Mouse (Mus musculus) stomach, embryonic 16.5 days (tissue): ENCODE results near the gene Mrap2. TPM values are rescaled to one million over a fixed set of nuclear protein-coding genes. Genes with fewer than 3 reads are reported as not detected.

Experiments
- ATAC-seq: fragments of 200-750 bp; cut with Nextera tagmentation; 2 replicates; pipeline ENCODE4 v1.8.0; 2017; ENCODE audit warnings: moderate number of reproducible peaks, moderate TSS enrichment; ENCODE audit not compliant: insufficient read depth, low FRiP score
- H3K27ac ChIP-seq: fragments of 300-500 bp; sonication (generic); 2 replicates; pipeline ENCODE4 v1.5.1; 2014; ENCODE audit warnings: low read length
- H3K27me3 ChIP-seq: fragments of 300-500 bp; sonication (generic); 2 replicates; pipeline ENCODE4 v1.6.1; 2014; ENCODE audit warnings: low read length, control low read depth, mixed read lengths; ENCODE audit not compliant: control insufficient read depth, insufficient read depth
- H3K36me3 ChIP-seq: fragments of 300-500 bp; sonication (generic); 2 replicates; pipeline ENCODE4 v1.6.1; 2014; ENCODE audit warnings: low read length; ENCODE audit not compliant: control insufficient read depth, insufficient read depth
- H3K4me1 ChIP-seq: fragments of 300-500 bp; sonication (generic); 2 replicates; pipeline ENCODE4 v1.6.1; 2014; ENCODE audit warnings: low read length, control low read depth, mixed read lengths; ENCODE audit not compliant: control insufficient read depth, insufficient read depth
- H3K4me2 ChIP-seq: fragments of 300-500 bp; sonication (generic); 2 replicates; pipeline ENCODE4 v1.6.1; 2014; ENCODE audit warnings: low read depth, low read length, mixed read lengths
- H3K4me3 ChIP-seq: fragments of 300-500 bp; sonication (generic); replicated peaks from 2 replicates; pipeline ENCODE4 v1.5.1; 2014; ENCODE audit warnings: mild to moderate bottlenecking, low read length
- H3K9ac ChIP-seq: fragments of 300-500 bp; sonication (generic); 2 replicates; pipeline ENCODE4 v1.6.1; 2014; ENCODE audit warnings: low read length
- H3K9me3 ChIP-seq: fragments of 300-500 bp; sonication (generic); replicated peaks from 2 replicates; pipeline ENCODE4 v1.6.1; 2016; ENCODE audit warnings: low read length, control low read depth; ENCODE audit not compliant: control insufficient read depth
- WGBS: fragments of 180-500 bp; shearing (Covaris S2); extraction: QIAGEN DNeasy Blood & Tissue Kit; methylation state at CpG from one replicate; pipeline ENCODE4 v1.1.7; 2014; 5-methylcytosine and 5-hydroxymethylcytosine counted together
- polyA plus RNA-seq: library from polyadenylated mRNA; unstranded; fragments of >200 nt; fragmentation: Nextera tagmentation; extraction: Ambion mirVana; gene quantifications from 2 replicates; pipeline ENCODE4 v1.2.1, GENCODE M21; 2015

Gene Mrap2
- polyA plus RNA-seq, 1 experiment from 2014 or later: 0.13 TPM

DNA sequence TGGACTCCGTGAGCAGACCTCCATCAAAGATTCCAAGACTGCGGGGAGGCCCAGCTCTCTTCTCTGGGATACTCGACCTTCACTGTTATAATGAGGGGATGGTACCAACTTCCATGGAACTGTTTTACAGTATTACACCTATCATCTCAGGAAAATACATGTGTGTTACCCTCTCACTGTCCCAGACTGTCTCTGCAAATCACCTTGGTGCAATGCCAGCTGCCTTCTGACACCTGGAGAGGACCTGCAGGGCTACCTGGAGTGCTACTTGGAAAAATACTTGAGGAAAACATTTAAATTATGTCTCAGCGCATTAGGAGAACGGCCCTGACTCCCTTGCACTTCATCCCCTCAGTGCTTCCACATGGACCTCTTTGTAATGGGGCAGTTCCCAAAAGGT, 56.3 kb downstream of the Mrap2 start:
- WGBS: 87% methylated on average over 5 of the region's 5 CpGs
- H3K4me1 ChIP-seq: no peaks in the 10 kb centered on the region
- ATAC-seq: no peak

DNA sequence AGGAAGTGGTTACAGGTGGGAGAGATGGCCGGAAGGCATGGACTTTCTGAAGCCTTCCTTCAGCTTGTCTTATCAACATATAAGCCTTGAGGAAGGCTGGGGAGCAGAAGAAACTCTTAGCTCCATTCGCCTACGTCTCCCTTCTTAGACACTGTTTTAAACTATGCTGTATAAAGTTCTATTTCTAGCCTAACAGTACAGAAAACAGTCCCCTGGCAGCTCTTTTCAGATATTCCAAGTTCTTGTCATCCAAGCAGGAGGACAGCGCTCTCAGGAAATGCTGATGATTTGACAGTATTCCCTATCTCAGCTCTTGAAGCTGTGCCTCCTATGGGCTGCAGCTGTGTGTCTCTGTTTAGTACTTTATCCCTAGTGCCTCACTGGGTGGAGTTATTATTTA, 56.8 kb downstream of the Mrap2 start:
- H3K9me3 ChIP-seq: no peaks in the 10 kb centered on the region
- H3K4me3 ChIP-seq: no peak overlapping the region
- no peak overlapping the region for H3K27ac ChIP-seq
- no peaks in the 10 kb centered on the region for H3K27me3 ChIP-seq
- H3K4me1 ChIP-seq: no peaks in the 10 kb centered on the region
- H3K9ac ChIP-seq: no peak overlapping the region
- ATAC-seq: no peak
- H3K4me2 ChIP-seq: no peak overlapping the region
- H3K36me3 ChIP-seq: peaks cover 9% of the 10 kb centered on the region
- 95% methylated on average over 4 of the region's 4 CpGs for WGBS

More for the DNA sequence above, 56.3 kb downstream of the Mrap2 start:
- no peaks in the 10 kb centered on the region for H3K9me3 ChIP-seq
- no peak overlapping the region for H3K9ac ChIP-seq
- H3K27ac ChIP-seq: no peak overlapping the region
- peaks cover 9% of the 10 kb centered on the region for H3K36me3 ChIP-seq
- no peak overlapping the region for H3K4me2 ChIP-seq
- no peaks in the 10 kb centered on the region for H3K27me3 ChIP-seq
- no peak overlapping the region for H3K4me3 ChIP-seq

DNA sequence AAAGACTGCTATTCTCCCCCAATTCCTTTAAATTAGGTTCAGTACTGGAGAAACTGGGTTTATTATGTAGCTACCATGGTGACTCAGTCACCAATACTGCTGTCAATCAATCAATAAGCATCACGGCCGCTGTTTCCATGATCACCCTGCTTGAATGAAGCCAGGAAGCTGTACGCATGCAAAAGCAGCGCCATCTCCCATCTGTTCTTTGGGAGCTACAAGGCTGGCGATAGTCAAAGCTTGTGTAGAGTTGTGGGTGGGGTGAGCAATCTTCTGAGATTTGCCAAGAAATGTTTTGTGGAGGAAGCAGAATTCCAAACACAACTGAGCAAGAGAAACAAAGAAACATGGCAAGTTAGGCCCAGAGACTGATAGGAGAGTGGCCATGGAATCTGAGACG, 58.3 kb downstream of the Mrap2 start:
- no peaks in the 10 kb centered on the region for H3K9me3 ChIP-seq
- H3K4me3 ChIP-seq: no peak overlapping the region
- no peak overlapping the region for H3K4me2 ChIP-seq
- peaks cover 9% of the 10 kb centered on the region for H3K36me3 ChIP-seq
- ATAC-seq: no peak
- no peak overlapping the region for H3K27ac ChIP-seq
- H3K9ac ChIP-seq: no peak overlapping the region
- no peaks in the 10 kb centered on the region for H3K27me3 ChIP-seq
- H3K4me1 ChIP-seq: no peaks in the 10 kb centered on the region
- WGBS: 88% methylated on average over 6 of the region's 6 CpGs

DNA sequence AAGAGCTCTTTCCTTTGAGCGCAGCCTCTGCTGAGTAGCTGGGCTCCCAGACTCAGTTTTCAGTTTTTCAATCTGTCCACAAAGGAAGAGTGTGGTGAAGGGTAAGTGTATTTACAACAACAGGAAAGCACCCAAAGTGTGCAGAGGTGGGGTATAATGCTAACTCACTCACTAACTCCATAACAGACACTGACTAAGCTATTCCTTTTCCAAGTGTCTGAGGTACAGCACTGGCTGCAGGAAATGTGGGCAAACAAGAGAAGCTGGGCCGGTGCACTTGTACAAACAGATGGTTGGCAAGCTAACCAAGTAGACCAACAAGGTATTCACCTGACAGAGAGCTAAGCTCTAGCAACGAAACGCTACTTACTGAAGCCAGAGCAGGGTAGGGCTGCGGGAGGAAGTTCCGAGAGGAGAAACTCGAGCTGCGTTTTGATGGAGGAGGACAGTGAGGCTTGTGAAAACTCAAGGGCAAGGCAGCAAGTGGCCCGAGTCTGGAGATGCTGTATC, 66.8 kb downstream of the Mrap2 start:
- no peak overlapping the region for H3K4me2 ChIP-seq
- WGBS: 85% methylated on average over 9 of the region's 9 CpGs
- H3K9ac ChIP-seq: no peak overlapping the region
- H3K27ac ChIP-seq: no peak overlapping the region
- ATAC-seq: no peak
- no peaks in the 10 kb centered on the region for H3K27me3 ChIP-seq
- H3K9me3 ChIP-seq: no peaks in the 10 kb centered on the region
- no peaks in the 10 kb centered on the region for H3K4me1 ChIP-seq
- no peak overlapping the region for H3K4me3 ChIP-seq
- peaks cover 8% of the 10 kb centered on the region; the same call in 1 of the 2 replicates for H3K36me3 ChIP-seq

DNA sequence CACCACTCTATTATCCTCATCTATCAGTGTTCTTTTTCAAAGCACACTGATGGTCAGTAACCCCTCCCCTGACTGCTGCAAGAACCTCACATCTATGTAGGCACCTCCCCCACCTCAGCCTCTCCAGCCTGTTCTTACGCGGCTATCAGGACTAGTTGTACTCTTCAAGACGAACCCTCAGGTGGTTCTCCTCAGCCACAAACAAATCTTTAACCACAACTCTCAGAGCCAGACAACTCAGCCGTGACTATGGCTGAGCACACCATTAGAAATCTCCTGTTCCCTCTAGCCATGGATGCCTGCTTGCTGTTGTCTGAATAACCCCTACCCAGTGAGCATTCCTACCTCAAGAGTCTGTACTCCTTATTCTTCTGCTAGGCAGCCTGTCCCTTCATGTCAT, 69.1 kb downstream of the Mrap2 start:
- Histone ChIP-seq H3K9ac (no peak overlapping the region), H3K4me2 (no peak overlapping the region), H3K27ac (no peak overlapping the region), H3K27me3 (no peaks in the 10 kb centered on the region), H3K9me3 (no peaks in the 10 kb centered on the region), H3K4me1 (no peaks in the 10 kb centered on the region), H3K4me3 (no peak overlapping the region), H3K36me3 (peaks cover 8% of the 10 kb centered on the region; the same call in 1 of the 2 replicates)
- ATAC-seq: no peak
- 72% methylated on average over 4 of the region's 4 CpGs for WGBS

Other genes starting within 250 kb of the Mrap2 start
- 0.31 TPM in 1 of 2 replicates, not detected in the other for gene Ripply2, start 128.8 kb upstream of the Mrap2 start, polyA plus RNA-seq
- 50.0 and 52.6 TPM in 2 replicates for gene Cyb5r4, start 122.3 kb upstream of the Mrap2 start, polyA plus RNA-seq
- 4.6 and 5.8 TPM in 2 replicates for gene Cep162, start 111.2 kb downstream of the Mrap2 start, polyA plus RNA-seq